Mouse (Mus musculus) kidney, adult 2 months (tissue): ENCODE results near the gene Mgam. TPM values are rescaled to one million over a fixed set of nuclear protein-coding genes. Genes with fewer than 3 reads are reported as not detected.
"Not testable (repeated sequence)": the region's sequence is repeated elsewhere in the genome, so short reads cannot be mapped to it uniquely, and the experiment has no call there.

Experiments used
- DNase-seq: peaks from one replicate; pipeline ENCODE4 v3.0.0; 2021
- H3K27ac ChIP-seq: fragments of 200-500 bp; 2 replicates; pipeline ENCODE4 v1.5.1; 2012; ENCODE audit warnings: low read depth, low read length, control low read depth, inconsistent platforms; ENCODE audit not compliant: insufficient read depth
- H3K27me3 ChIP-seq: fragments of 200-500 bp; replicated peaks from 2 replicates; pipeline ENCODE4 v1.6.1; 2012; ENCODE audit warnings: mild to moderate bottlenecking, moderate library complexity, low read length, inconsistent platforms; ENCODE audit not compliant: control insufficient read depth, insufficient read depth
- H3K36me3 ChIP-seq: fragments of 200-500 bp; 2 replicates; pipeline ENCODE4 v1.6.1; 2012; ENCODE audit warnings: mild to moderate bottlenecking, moderate library complexity, low read length, inconsistent platforms; ENCODE audit not compliant: control insufficient read depth, insufficient read depth
- H3K4me1 ChIP-seq: fragments of 200-500 bp; 2 replicates; pipeline ENCODE4 v1.6.1; 2011; ENCODE audit warnings: low read length; ENCODE audit not compliant: control insufficient read depth, insufficient read depth
- H3K4me3 ChIP-seq: fragments of 200-500 bp; 2 replicates; pipeline ENCODE4 v1.5.1; 2011; ENCODE audit warnings: mild to moderate bottlenecking, low read depth, low read length, control low read depth; ENCODE audit not compliant: insufficient read depth
- CTCF ChIP-seq: fragments of 200-500 bp; conservative IDR thresholded peaks from 2 replicates; pipeline ENCODE4 v1.5.1; 2011; ENCODE audit warnings: low read depth, mild to moderate bottlenecking, control low read depth, low read length, moderate library complexity, mixed read lengths; ENCODE audit not compliant: insufficient read depth, insufficient read length
- POLR2A ChIP-seq: fragments of 200-500 bp; IDR thresholded peaks from one replicate; pipeline ENCODE4 v1.6.1; 2011; ENCODE audit warnings: low read depth, low read length, control low read depth
- WGBS: fragments of 180-500 bp; shearing (Covaris S2); methylation state at CpG from one replicate; pipeline ENCODE4 v1.1.7; 2018; 5-methylcytosine and 5-hydroxymethylcytosine counted together
- polyA plus RNA-seq: library from polyadenylated mRNA; depleted of rRNA; stranded (reverse); fragments of >200 nt; gene quantifications from 2 replicates; pipeline ENCODE4 v1.2.3, GENCODE M21; 2012; rRNA removed

Mgam gene
- polyA plus RNA-seq = 34.1 and 34.7 TPM in 2 replicates

GRCm38 (mm10) chr6:40628406-40629000, at the start of gene Mgam:
TSS of gene Mgam (plus strand) at chr6:40628831.
- Histone ChIP-seq H3K4me3 (no peak within 1 kb of the TSS), H3K36me3 (no peaks in the 10 kb centered on the region), H3K4me1 (no peaks in the 10 kb centered on the region), H3K27me3 (no peaks in the 10 kb centered on the region), H3K27ac (no peak within 1 kb of the TSS)
- no peak for DNase-seq
- 80% methylated on average over 8 of the region's 8 CpGs for WGBS
- TF ChIP-seq POLR2A (no peak), CTCF (no peak)

- TF ChIP-seq POLR2A (no peak), CTCF (no peak)
- no peak overlapping the region for H3K4me3 ChIP-seq
- no peak for DNase-seq
- H3K27me3 ChIP-seq = no peaks in the 10 kb centered on the region
- no peak overlapping the region for H3K27ac ChIP-seq
- WGBS = 80% methylated on average over 6 of the region's 6 CpGs
- H3K4me1 ChIP-seq = no peaks in the 10 kb centered on the region
- no peaks in the 10 kb centered on the region for H3K36me3 ChIP-seq
Measured at GRCm38 (mm10) chr6:40584336-40584735, 44.3 kb upstream of the Mgam start.

GRCm38 (mm10) chr6:40585645-40586044, 43.0 kb upstream of the Mgam start, which contains the start of gene Clec5a:
TSS of gene Clec5a (minus strand) at chr6:40585821.
- no peak for DNase-seq
- Histone ChIP-seq H3K36me3 (no peaks in the 10 kb centered on the region), H3K27me3 (no peaks in the 10 kb centered on the region), H3K4me1 (no peaks in the 10 kb centered on the region), H3K27ac (no peak within 1 kb of the TSS), H3K4me3 (no peak within 1 kb of the TSS)
- TF ChIP-seq POLR2A = no peak
- TF ChIP-seq CTCF = no peak
- WGBS = 79% methylated on average over 5 of the region's 5 CpGs

- H3K36me3 ChIP-seq = no peaks in the 10 kb centered on the region
- no peak for TF ChIP-seq POLR2A
- TF ChIP-seq CTCF = no peak
- WGBS = 91% methylated on average over 2 of the region's 2 CpGs
- H3K4me3 ChIP-seq = no peak overlapping the region
- no peak overlapping the region for H3K27ac ChIP-seq
- DNase-seq = no peak
- H3K27me3 ChIP-seq = no peaks in the 10 kb centered on the region
- H3K4me1 ChIP-seq = no peaks in the 10 kb centered on the region
Measured at GRCm38 (mm10) chr6:40588346-40588745, 40.3 kb upstream of the Mgam start.

GRCm38 (mm10) chr6:40594804-40595550, 33.7 kb upstream of the Mgam start:
- no peaks in the 10 kb centered on the region for H3K36me3 ChIP-seq
- H3K27ac ChIP-seq = no peak overlapping the region
- no peaks in the 10 kb centered on the region for H3K27me3 ChIP-seq
- H3K4me1 ChIP-seq = no peaks in the 10 kb centered on the region
- no peak overlapping the region for H3K4me3 ChIP-seq
- DNase-seq = no peak
- TF ChIP-seq POLR2A (no peak), CTCF (no peak)
- 66% methylated on average over 3 of the region's 3 CpGs for WGBS

GRCm38 (mm10) chr6:40598546-40598945, 30.1 kb upstream of the Mgam start:
- not testable (repeated sequence) for DNase-seq, H3K27me3 ChIP-seq, H3K36me3 ChIP-seq, H3K4me1 ChIP-seq, H3K4me3 ChIP-seq, H3K27ac ChIP-seq
- 36% methylated on average over 4 of the region's 4 CpGs for WGBS

GRCm38 (mm10) chr6:40607431-40607830, 21.2 kb upstream of the Mgam start:
- H3K4me1 ChIP-seq = no peaks in the 10 kb centered on the region
- no peaks in the 10 kb centered on the region for H3K36me3 ChIP-seq
- no peaks in the 10 kb centered on the region for H3K27me3 ChIP-seq
- no peak overlapping the region for H3K27ac ChIP-seq
- TF ChIP-seq CTCF = no peak
- TF ChIP-seq POLR2A = no peak
- no peak for DNase-seq
- no peak overlapping the region for H3K4me3 ChIP-seq

- H3K4me3 ChIP-seq = no peak overlapping the region
- H3K27ac ChIP-seq = no peak overlapping the region
- 77% methylated on average over 8 of the region's 8 CpGs for WGBS
- TF ChIP-seq POLR2A (no peak), CTCF (no peak)
- no peaks in the 10 kb centered on the region for H3K27me3 ChIP-seq
- H3K36me3 ChIP-seq = no peaks in the 10 kb centered on the region
- no peaks in the 10 kb centered on the region for H3K4me1 ChIP-seq
- DNase-seq = no peak
Measured at GRCm38 (mm10) chr6:40610244-40610643, 18.4 kb upstream of the Mgam start.
